Mouse (Mus musculus) heart, adult 2 months (tissue): ENCODE measurements at regions not wholly inside any gene's neighbourhood (a gene's known extent, or its start where the extent isn't known, plus 50 kb on each side); places are given as distances from the start of the nearest gene placed in this dataset.

Experiments used
- CTCF ChIP-seq: fragments of 200-600 bp; IDR thresholded peaks from 2 replicates; pipeline ENCODE4 v1.8.1; 2022; ENCODE audit warnings: antibody characterized with exemption, mild to moderate bottlenecking, moderate library complexity
- EP300 ChIP-seq: fragments of 200-500 bp; IDR thresholded peaks from 2 replicates; pipeline ENCODE4 v1.6.1; 2011; ENCODE audit warnings: low read depth, low read length, control low read depth; ENCODE audit not compliant: insufficient read depth
- POLR2A ChIP-seq: fragments of 200-500 bp; IDR thresholded peaks from 2 replicates; pipeline ENCODE4 v1.6.1; 2011; ENCODE audit warnings: mild to moderate bottlenecking, low read depth, low read length, control low read depth; ENCODE audit not compliant: insufficient read depth

GRCm38 (mm10) chr17:14557214-14557613, 136.8 kb downstream of the Thbs2 start:
- no peak for TF ChIP-seq POLR2A
- no peak for TF ChIP-seq CTCF
- no peak for TF ChIP-seq EP300
